In the genomic region with DNA sequence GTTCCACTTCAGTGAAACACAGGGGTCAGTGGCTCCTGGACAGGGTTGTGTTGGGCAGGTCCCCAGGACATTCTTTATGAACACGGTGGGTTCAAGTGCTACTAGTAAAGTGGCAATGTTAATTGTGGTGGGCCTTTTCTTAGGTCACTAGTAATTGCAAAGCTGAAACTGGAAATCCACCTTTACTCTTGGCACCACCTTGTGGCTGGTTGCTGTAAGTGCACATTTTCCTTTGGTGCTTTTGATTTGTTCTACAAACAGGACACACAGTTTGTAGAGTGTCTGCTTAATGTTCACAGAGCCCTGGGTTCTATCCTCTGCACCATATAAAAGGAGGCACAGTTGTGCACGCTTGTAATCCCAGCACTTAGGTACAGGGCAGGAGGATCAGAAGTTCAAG, we compare ENCODE assay signal across 8 mouse cellular contexts. TPM values are rescaled to one million over a fixed set of nuclear protein-coding genes. Genes with fewer than 3 reads are reported as not detected.
A peak's percentile ranks its signal among the peaks of the same experiment; 100 is the strongest.
DNase-seq lines count a peak whose midpoint lies in the region; ATAC-seq lines count a peak whose summit lies in the region.
"Not testable (repeated sequence)": the region's sequence is repeated elsewhere in the genome, so short reads cannot be mapped to it uniquely, and the experiment has no call there.

No protein-coding gene starts in this region.

- ATAC-seq in intestine, embryonic 14.5 days (replicated peaks; ENCODE audit: low FRiP score, low TSS enrichment, low read depth) = not testable (repeated sequence)
- peak; percentile 80 for ATAC-seq in megakaryocyte progenitor cell, adult 5-6 weeks (replicated peaks; ENCODE audit: poor library complexity)

- 10% methylated on average over 2 of the region's 2 CpGs for WGBS in intestine, embryonic 14.5 days

- not testable (repeated sequence) for H3K9me3 ChIP-seq in intestine, embryonic 14.5 days (ENCODE audit: control insufficient read depth, low read length)

- DNase-seq in adipocyte (ENCODE audit: low spot score) = peak; percentile 61
- DNase-seq in cerebellum, postnatal 25 days = peak; percentile 92 to 94
- DNase-seq in gastrocnemius, adult 8-10 months (ENCODE audit: low spot score in 2 of 2) = peak; percentile 77 to 81
- DNase-seq in intestine, embryonic 14.5 days (ENCODE audit: low spot score) = peak; percentile 64
- DNase-seq in left cerebral cortex, adult 8-10 months (ENCODE audit: low spot score in 2 of 2) = peak; percentile 68 to 92
- DNase-seq in right cerebral cortex, postnatal 25 days = peak; percentile 83
- peak; percentile 97 for DNase-seq in urinary bladder, postnatal 25 days (ENCODE audit: low spot score)

- H3K27ac ChIP-seq in intestine, embryonic 14.5 days (ENCODE audit: low read depth) = not testable (repeated sequence)

- not testable (repeated sequence) for H3K36me3 ChIP-seq in intestine, embryonic 14.5 days (ENCODE audit: control insufficient read depth, insufficient read depth, low read length)

- H3K27me3 ChIP-seq in intestine, embryonic 14.5 days (replicated peaks; ENCODE audit: control insufficient read depth, insufficient read depth, low read length) = not testable (repeated sequence)

- H3K9ac ChIP-seq in intestine, embryonic 14.5 days (ENCODE audit: low read length) = not testable (repeated sequence)

- H3K4me1 ChIP-seq in intestine, embryonic 14.5 days (replicated peaks; ENCODE audit: control insufficient read depth, insufficient read depth, low read length) = not testable (repeated sequence)

- not testable (repeated sequence) for H3K4me2 ChIP-seq in intestine, embryonic 14.5 days (ENCODE audit: low read length)

- not testable (repeated sequence) for H3K4me3 ChIP-seq in intestine, embryonic 14.5 days (ENCODE audit: low read depth, low read length)

RNA-seq across cellular contexts. Expression of gene Sytl3, which starts 32.7 kb away (rescaled TPM):
- total RNA-seq in gastrocnemius, adult 8-10 months (2022) = under 1 TPM in 1 of 4 experiments, not detected in 3; 0.51 TPM
- 0.47 and 0.60 TPM in 2 replicates for polyA plus RNA-seq in intestine, embryonic 14.5 days (2014; fragmentation: Nextera tagmentation; extraction: Ambion mirVana)
- 1 to 10 TPM in 1 of 4 experiments, under 1 TPM in 2, not detected in 1; 0.19 to 1.1 (median 0.30) TPM for total RNA-seq in left cerebral cortex, adult 8-10 months (2022)
- total RNA-seq in megakaryocyte progenitor cell, adult 5-6 weeks (2015) = 0.30 TPM in 1 of 2 replicates, not detected in the other
- total RNA-seq in megakaryocyte progenitor cell, adult 5-6 weeks (2017) = 0.44 TPM in 1 of 2 replicates, not detected in the other

RNA-seq across cellular contexts. Expression of gene Dynlt1f, which starts 35.9 kb away (rescaled TPM):
- total RNA-seq in gastrocnemius, adult 8-10 months (2022) = 10 to 100 TPM; 39.0 to 46.3 (median 41.0) TPM
- 323 and 326 TPM in 2 replicates for polyA plus RNA-seq in intestine, embryonic 14.5 days (2014; fragmentation: Nextera tagmentation; extraction: Ambion mirVana)
- 10 to 100 TPM; 26.6 to 39.7 (median 29.6) TPM for total RNA-seq in left cerebral cortex, adult 8-10 months (2022)
- 140 and 153 TPM in 2 replicates for total RNA-seq in megakaryocyte progenitor cell, adult 5-6 weeks (2015)
- 129 and 141 TPM in 2 replicates for total RNA-seq in megakaryocyte progenitor cell, adult 5-6 weeks (2017)
